Mouse (Mus musculus) spleen, adult 2 months (tissue): ENCODE results near the gene Acer1.

Source experiments
- CTCF ChIP-seq: fragments of 200-500 bp; IDR thresholded peaks from 2 replicates; pipeline ENCODE4 v1.5.1; 2011; ENCODE audit warnings: mild to moderate bottlenecking, inconsistent platforms; ENCODE audit not compliant: insufficient read depth, insufficient read length, insufficient replicate concordance; ENCODE audit errors: extremely low read depth
- POLR2A ChIP-seq: fragments of 200-500 bp; IDR thresholded peaks from 2 replicates; pipeline ENCODE4 v1.6.1; 2011; ENCODE audit warnings: low read depth, low read length, inconsistent platforms

DNA sequence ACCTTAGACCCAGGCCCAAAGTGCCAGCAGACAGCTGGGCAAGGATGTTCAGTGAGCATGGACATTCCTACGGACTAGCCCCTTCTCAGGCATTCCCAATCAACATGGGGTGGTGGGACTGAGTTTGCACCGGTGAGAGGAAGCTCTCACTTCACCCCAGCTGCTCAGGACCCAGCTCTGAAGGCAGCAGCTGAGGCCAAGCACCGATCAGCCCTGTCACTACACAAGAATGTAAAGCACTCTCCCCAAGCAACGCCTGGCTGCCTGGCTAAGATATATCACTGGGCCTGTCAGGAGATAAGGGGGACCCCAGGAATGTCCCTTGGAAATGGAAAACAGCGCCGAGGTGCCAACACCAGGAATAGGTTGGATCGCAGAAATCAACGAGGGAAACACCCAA lies 19.3 kb upstream of the Acer1 start:
- TF ChIP-seq CTCF = no peak
- no peak for TF ChIP-seq POLR2A
